Mouse (Mus musculus): ENCODE measurements at regions not wholly inside any gene's neighbourhood (a gene's known extent, or its start where the extent isn't known, plus 50 kb on each side); places are given as distances from the start of the nearest gene placed in this dataset.

- TF ChIP-seq HCFC1 (IDR thresholded peaks at IDR 0.05; ENCODE audit: borderline replicate concordance, insufficient read depth, low read length) (no peak), ZNF384 (IDR thresholded peaks at IDR 0.05; ENCODE audit: low read depth, low read length) (no peak), CHD2 (IDR thresholded peaks at IDR 0.05; ENCODE audit: low read depth, low read length) (no peak)
Observed at GRCm38 (mm10) chr12:106130071-106130676, 120.1 kb downstream of the Vrk1 start.

All from ES-E14 (cell line).